Mouse (Mus musculus) spleen, postnatal 14 days (tissue): ENCODE measurements around the gene Sobp.

Experiments
- DNase-seq, 2 experiments: peaks; one replicate each; pipeline ENCODE4 v3.0.0; 2021 to 2022; ENCODE audit warnings: low spot score in 2 of 2

The Sobp gene

GRCm38 (mm10) chr10:43159333-43159732 is 15.0 kb downstream of the Sobp start:
- no peak for DNase-seq

GRCm38 (mm10) chr10:43158917-43159316 is 15.4 kb downstream of the Sobp start:
- no peak for DNase-seq

DNA sequence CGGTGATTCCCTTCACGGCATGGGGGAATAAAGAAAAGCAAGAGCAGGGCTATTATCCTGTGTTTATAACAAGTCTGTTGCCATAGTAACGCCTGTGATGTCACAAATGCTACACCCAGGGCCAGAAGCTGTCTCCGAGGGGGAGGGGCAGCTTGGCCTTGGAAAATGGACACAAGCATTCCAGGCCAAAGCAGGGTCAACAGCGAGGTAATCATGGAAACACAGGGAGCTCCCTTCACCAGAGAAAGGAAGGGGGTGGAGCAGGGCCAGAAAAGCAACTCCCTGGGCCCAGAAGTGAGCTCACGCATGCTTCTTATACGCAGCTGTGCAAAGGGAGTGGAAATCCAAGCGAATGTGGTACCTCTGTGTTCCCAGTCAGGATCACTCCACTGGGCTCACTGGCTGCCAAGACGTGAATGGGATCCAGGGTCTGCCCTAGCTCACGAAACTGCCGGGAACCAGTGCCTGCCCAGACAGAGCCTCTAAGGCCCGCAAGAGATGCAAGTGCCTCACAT is 19.2 kb downstream of the Sobp start:
- no peak for DNase-seq

GRCm38 (mm10) chr10:43152643-43153042 is 21.7 kb downstream of the Sobp start:
- DNase-seq, result no peak

DNA sequence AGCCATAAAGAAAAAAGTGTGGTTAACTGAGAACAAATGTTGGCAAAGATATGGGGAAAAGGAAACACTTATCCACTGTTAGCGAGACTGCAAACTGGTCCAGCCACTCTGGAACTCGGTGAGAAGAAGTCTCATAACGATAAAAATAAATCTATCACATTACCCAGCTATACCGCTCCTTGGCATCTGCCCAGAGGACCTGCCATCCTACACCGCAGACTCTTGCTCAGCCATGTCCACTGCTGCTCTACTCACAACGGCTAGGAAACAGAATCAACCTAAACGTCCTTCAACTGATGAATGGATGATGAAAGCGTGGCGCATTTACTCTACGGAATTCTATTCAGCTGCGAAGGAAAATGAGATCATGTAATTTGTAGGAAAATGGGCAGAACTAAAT is 25.9 kb downstream of the Sobp start:
- no peak for DNase-seq

DNA sequence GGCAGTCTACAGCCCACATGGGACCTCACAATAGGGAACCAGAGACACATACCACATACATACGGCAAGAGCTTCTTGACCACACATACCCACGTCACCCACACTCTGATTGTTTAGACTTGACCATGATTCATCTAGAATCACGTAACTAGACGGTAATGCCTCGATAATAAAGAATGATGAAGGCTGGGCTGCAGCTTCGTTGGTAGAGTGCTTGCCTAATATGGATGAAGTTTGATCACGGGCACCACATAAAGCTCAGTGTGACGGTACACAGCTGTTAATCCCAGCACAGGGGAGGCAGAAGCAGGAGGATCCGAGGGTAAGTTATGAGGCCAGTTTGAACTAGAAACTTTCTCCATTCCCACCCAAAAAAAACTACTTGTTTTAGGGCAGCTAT is 31.2 kb downstream of the Sobp start:
- no peak for DNase-seq

DNA sequence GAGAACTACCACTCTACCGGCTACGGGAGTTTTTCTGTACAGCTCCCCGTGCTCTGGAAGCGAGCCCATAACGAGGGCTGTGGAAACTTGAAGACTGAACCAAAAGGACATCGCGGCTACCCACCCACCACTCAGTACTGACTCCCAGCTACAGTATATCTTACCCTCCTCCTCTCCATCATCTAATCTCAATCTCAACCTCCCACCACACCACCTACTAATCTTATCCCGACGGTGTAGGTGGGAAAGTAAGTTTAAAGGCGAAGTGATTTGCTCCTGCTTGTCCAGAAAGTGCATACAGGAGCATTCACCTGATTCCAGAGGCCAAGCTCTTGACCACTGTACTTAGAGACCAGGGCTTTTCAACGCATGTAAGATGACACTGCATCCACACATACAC is 40.3 kb downstream of the Sobp start:
- no peak for DNase-seq

DNA sequence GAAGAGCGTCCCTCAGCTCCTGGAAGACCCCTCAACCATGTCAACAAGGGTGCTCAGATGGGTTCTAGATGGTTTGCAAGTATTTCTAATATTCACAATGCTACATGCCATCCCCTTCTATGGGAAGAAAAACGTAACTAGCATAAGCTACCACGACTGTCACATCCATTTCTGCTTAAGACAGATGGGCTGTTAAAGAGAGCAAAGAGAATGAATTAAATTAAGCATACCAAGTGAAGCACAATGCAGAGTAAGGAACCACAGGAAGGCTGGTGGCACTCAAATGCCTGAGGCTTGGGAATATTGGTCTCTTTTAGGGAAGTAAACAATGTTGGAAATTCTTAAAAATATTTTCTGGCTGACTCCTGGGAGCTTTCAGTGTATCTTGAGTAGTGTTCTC is 45.6 kb downstream of the Sobp start:
- DNase-seq, result no peak

DNA sequence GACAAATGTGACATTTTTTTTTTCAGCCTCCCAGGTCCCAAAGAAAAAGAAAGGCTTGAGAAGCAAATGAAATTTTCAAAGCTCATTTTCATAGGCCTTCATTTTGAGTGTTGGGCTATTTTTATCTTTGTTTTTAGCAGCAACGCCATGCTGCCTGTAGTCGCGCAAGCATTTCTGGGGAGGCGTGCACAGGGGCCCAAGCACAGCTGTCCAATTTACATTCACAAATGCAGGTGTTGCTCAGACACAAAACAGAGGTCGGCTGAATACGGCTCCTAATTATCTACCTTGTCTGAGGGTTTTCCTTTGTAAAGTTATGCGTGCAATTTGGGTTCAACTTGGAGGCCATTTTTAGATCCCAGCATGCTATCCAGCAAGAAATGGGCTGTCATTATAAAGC is 49.8 kb downstream of the Sobp start:
- no peak for DNase-seq

DNA sequence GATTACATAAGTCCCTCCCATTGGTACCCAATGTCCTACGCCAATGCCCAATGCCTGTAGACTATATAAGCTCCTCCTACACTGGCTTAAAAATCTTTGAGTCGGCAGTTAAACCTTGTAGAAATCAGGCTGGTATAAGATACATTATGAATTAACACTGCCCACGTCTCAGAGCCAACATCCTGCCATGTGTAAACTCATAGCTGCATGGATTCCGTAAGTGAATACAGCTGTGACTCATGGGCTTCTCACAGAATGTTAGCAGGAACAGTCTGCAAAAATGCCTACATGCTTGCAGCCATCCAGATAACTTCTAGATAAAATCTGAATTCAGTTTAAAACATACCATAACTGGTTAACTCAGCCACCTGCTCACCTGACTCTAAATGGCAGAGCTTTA is 50.2 kb downstream of the Sobp start:
- DNase-seq, result no peak

- DNase-seq, result no peak
Observed at GRCm38 (mm10) chr10:43123422-43123821, 50.9 kb downstream of the Sobp start.

- no peak for DNase-seq
Observed at GRCm38 (mm10) chr10:43120688-43121450, 53.5 kb downstream of the Sobp start.

DNA sequence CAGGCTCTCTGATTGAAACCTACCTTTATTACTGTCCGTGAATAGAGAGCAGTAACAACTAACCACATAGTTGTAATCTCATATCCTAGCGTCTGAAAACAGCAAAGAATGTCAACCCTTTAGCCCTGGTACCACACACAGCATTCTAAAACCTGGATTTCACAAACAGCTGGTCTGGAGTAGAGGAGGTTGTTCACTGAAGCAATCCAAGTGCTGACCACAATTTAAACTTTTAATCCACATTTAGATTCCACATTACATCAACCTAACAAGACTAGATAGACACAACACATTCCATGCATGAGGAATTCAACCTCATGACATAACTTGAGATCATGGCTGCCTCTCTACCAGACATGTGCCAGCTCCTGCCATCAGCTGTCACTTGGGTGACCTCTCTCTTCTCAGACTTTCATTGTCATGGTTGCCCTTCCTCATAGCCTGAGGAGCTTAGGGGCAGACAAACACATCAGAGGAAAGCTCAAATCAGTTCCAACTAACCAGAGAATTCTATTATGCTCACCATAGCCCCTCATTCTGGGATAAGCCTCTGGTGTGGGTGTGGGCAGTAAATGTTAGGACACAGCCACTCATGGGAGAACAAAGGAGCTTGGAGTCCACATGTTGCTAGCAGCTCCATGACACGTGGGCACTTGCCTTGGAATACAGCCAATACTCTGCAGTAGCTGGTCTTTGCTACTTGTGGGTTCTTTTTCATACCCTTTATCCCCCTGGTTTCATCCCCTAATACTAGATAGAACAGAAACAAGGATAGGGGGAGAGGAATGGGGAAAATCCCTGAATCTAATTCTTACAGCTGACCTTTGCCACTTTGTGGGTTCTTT is 58.0 kb downstream of the Sobp start:
- no peak for DNase-seq

DNA sequence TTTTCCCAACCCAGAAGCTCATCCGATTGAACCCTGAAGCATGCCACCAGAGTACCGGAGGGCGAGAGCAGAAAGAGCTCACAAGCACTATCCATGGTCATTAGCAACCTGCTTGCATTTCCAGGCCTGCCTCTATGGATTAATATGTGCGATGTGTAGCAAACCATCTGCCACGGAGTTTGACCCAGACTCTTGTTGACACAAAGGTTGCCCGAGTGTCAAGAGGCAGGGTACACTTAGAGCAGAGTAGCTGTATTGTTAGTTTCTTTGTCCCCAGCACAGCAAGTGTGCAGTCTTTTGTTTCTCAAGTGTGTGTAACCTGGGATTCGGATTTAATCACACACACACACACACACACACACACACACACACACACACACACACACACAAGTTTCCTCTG is 62.0 kb downstream of the Sobp start:
- no peak for DNase-seq

DNA sequence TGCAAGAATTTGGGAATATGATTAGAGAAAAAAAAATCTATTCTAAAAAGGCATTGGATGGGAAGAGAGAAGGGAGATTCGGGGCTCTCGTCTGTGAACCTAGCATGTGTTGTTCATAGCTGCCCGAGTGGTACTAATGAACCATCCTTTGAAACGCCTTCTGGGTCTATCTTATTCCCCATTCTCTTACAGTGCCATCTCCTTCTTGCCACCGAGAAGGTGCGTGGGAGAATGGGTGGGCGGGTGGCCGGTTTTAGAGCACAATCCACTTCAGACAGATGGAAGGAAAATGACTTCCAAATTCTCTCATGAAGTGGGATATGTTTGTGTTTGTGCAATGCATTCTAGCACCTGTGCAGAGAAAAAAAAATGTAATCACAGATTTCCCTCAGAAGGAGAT is 67.7 kb downstream of the Sobp start:
- no peak for DNase-seq

DNA sequence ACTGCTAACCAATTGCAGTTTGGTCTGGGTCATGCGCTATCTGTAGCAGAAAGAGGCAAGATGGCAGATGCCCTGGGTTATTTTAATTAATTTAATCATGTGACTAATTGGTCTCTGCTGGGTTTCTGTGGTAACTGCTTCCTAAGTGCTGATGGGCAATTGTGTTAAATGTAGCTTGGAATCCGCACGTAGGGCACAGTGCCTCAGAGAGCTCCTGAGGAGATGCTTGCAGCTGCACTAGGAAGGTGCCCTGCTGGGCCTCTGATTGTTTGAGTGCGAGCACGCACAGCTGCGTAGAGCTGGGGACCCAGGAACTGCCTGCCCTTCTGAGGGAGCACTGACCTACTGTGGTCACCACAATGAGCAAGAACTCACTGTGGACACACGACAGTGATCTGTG is 68.1 kb downstream of the Sobp start:
- no peak for DNase-seq

GRCm38 (mm10) chr10:43100513-43100912 is 73.8 kb downstream of the Sobp start:
- no peak for DNase-seq

GRCm38 (mm10) chr10:43099229-43099628 is 75.1 kb downstream of the Sobp start:
- DNase-seq, result no peak

- no peak for DNase-seq
Observed at GRCm38 (mm10) chr10:43097755-43098154, 76.6 kb downstream of the Sobp start.

DNA sequence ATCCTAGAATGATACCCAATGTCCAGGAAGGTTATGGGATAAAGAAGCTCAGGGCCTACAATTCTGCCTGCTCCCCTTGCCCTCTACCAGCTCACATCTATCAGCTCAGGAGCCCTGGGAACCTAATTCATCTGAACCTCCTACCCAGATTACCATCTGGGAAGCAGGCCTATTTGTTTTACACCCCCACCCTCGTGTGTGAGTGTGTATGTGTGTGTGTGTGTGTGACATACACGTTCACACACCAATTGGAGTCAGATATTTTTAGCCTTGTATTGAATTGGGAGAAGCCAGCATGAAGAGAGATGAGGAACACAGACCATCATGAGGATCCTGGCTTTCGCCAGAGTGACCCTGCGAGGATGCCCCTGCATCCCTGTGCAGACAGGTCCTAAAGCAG is 77.7 kb downstream of the Sobp start:
- DNase-seq, result no peak

GRCm38 (mm10) chr10:43094537-43094936 is 79.8 kb downstream of the Sobp start:
- no peak for DNase-seq

DNA sequence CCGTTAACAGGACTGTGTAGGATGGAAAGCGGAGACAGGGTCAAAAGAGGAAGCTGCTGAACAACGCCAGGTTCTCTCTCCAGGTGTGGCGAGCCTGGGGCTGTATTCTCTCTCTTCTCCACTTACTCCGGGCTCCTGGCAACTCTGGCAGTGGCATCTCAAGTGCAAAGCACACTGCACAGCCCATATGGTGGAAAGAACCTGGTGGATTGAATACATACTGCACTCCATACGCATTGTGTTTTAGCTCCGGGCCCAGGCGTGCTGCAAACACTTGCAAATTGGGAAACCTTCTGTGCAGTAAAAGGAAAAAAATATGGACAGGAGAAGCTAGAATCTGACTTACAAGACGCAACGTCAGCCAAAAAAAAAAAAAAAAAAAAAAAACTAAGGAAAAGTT is 80.9 kb downstream of the Sobp start:
- DNase-seq, result no peak

DNA sequence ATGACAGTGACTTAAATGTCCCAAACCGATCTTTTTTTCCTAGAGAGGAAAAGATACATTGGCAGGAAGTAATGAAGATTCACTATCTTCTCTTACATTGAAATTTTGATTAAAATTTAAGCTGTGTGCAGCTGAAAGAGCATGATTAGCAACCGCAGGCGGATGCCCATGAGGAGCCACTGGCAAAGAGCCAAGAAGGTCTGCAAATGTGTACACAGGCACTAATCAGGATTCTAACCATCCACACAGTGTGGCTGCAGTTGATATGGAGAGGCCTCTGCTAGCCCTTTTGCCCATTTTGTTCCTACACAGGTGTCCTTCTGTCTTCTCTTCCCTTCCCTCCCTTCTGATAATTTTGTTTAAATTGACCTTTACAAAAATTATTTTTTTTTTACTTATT is 84.3 kb downstream of the Sobp start:
- no peak for DNase-seq
